ENCODE assay signal across 21 mouse cellular contexts in the genomic region with DNA sequence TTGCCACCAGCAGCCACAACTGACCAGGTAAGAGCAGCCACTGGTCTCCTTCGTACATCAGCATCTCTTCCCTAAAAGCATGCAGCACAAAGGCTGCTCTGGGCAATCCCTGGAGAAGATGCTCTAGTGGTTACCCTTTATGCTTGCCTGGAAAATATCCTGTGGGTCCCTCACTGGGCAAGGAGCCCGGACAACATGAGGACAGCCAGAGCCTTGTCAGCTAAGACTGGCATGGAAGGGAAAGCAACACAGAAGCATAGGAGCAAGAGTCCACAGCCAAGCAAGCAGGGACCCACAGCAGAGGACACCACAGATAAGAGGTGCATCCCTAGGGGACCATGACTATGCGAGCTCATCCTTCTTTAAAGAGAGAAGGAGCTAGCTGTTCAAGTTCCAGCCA. TPM values are rescaled to one million over a fixed set of nuclear protein-coding genes. Genes with fewer than 3 reads are reported as not detected.
DNase-seq lines count a peak whose midpoint lies in the region; ATAC-seq and TF ChIP-seq lines count a peak whose summit lies in the region.
"Had no signal": no experiment of that assay in that cellular context is flagged by ENCODE, and none has a peak within 500 bp of the region (broad histone marks: within the 10 kb centered on the region; RNA-seq: fewer than 3 reads in every experiment).

No protein-coding gene starts in this region.

- ATAC-seq in heart, embryonic 12.5 days (ENCODE audit: insufficient number of reproducible peaks, low FRiP score): no peak
- ATAC-seq in megakaryocyte, adult 5-6 weeks (ENCODE audit: poor library complexity, severe bottlenecking): no peak
- no peak for ATAC-seq in midbrain, postnatal 0 days (ENCODE audit: low FRiP score)
- ATAC-seq: activated CD4-positive, CD25-positive, alpha-beta regulatory T cell, adult 4 months; forebrain, embryonic 16.5 days; inflammation-experienced regulatory T-cells, adult 6 months had no signal

- H3K4me1 ChIP-seq in heart, embryonic 10.5 days: peaks cover 21% of the 10 kb centered on the region
- H3K4me1 ChIP-seq in heart, embryonic 12.5 days (replicated peaks): peaks cover 21% of the 10 kb centered on the region
- peaks cover 79% of the 10 kb centered on the region for H3K4me1 ChIP-seq in megakaryocyte, embryonic 14.5 days
- no peaks in the 10 kb centered on the region for H3K4me1 ChIP-seq in midbrain, postnatal 0 days (ENCODE audit: insufficient read depth, low read length)
- H3K4me1 ChIP-seq: embryonic facial prominence, embryonic 13.5 days; hindbrain, embryonic 12.5 days; midbrain, embryonic 10.5 days had no signal

- H3K36me3 ChIP-seq in heart, embryonic 10.5 days: peaks cover 62% of the 10 kb centered on the region
- H3K36me3 ChIP-seq in heart, embryonic 12.5 days: peaks cover 53% of the 10 kb centered on the region
- H3K36me3 ChIP-seq in megakaryocyte, embryonic 14.5 days (replicated peaks; ENCODE audit: low read length): peaks cover 71% of the 10 kb centered on the region
- peaks cover 38% of the 10 kb centered on the region for H3K36me3 ChIP-seq in midbrain, postnatal 0 days (ENCODE audit: insufficient read depth, low read length)

- no peak for TF ChIP-seq CTCF in midbrain, postnatal 0 days (IDR thresholded peaks at IDR 0.05)

- DNase-seq in adrenal gland, postnatal 14 days: peak; percentile 39
- DNase-seq in adrenal gland, adult 2 months: no peak
- DNase-seq in heart, embryonic 10.5 days (ENCODE audit: low spot score): no peak
- no peak for DNase-seq in midbrain, postnatal 0 days (ENCODE audit: low spot score)
- no peak for DNase-seq in testis, postnatal 14 days (ENCODE audit: low spot score)
- DNase-seq: adrenal gland, postnatal 36 days; cerebellum, adult 2 months; kidney, adult 8-10 months; lung, adult 2 months; lung, postnatal 36 days had no signal

- no peak overlapping the region for H3K9ac ChIP-seq in heart, embryonic 12.5 days
- H3K9ac ChIP-seq in midbrain, postnatal 0 days (replicated peaks; ENCODE audit: low read length, poor library complexity, severe bottlenecking): no peak overlapping the region
- H3K9ac ChIP-seq: embryonic facial prominence, embryonic 13.5 days; heart, embryonic 15.5 days; hindbrain, embryonic 12.5 days had no signal

- H3K27me3 ChIP-seq in heart, embryonic 10.5 days (ENCODE audit: insufficient read depth, poor library complexity, severe bottlenecking): no peaks in the 10 kb centered on the region
- no peaks in the 10 kb centered on the region for H3K27me3 ChIP-seq in heart, embryonic 12.5 days (replicated peaks)
- no peaks in the 10 kb centered on the region for H3K27me3 ChIP-seq in megakaryocyte, embryonic 14.5 days (replicated peaks)
- no peaks in the 10 kb centered on the region for H3K27me3 ChIP-seq in midbrain, postnatal 0 days (ENCODE audit: insufficient read depth, low read length)
- H3K27me3 ChIP-seq: embryonic facial prominence, embryonic 13.5 days; heart, embryonic 15.5 days; hindbrain, embryonic 12.5 days had no signal

- WGBS in heart, embryonic 10.5 days: 93% methylated on average over 3 of the region's 3 CpGs
- WGBS in heart, embryonic 12.5 days: 90% methylated on average over 3 of the region's 3 CpGs
- whole genome bisulfite sequencing in midbrain, postnatal 0 days: 93% methylated on average over 3 of the region's 3 CpGs

- no peaks in the 10 kb centered on the region for H3K9me3 ChIP-seq in heart, embryonic 10.5 days
- H3K9me3 ChIP-seq in heart, embryonic 12.5 days (replicated peaks): no peaks in the 10 kb centered on the region
- H3K9me3 ChIP-seq in megakaryocyte, embryonic 14.5 days: no peaks in the 10 kb centered on the region
- H3K9me3 ChIP-seq in midbrain, postnatal 0 days (ENCODE audit: low read length): no peaks in the 10 kb centered on the region
- H3K9me3 ChIP-seq: embryonic facial prominence, embryonic 13.5 days; heart, embryonic 15.5 days; hindbrain, embryonic 12.5 days; midbrain, embryonic 10.5 days had no signal

- 0 out of 2 replicates have a peak overlapping the region, but pooled peaks have one; percentile 2 for H3K27ac ChIP-seq in heart, embryonic 10.5 days
- no peak overlapping the region for H3K27ac ChIP-seq in heart, embryonic 12.5 days (ENCODE audit: poor library complexity, severe bottlenecking)
- no peak overlapping the region for H3K27ac ChIP-seq in midbrain, postnatal 0 days (ENCODE audit: low read depth, low read length)
- H3K27ac ChIP-seq: embryonic facial prominence, embryonic 13.5 days; heart, embryonic 15.5 days; hindbrain, embryonic 12.5 days; midbrain, embryonic 10.5 days had no signal

- H3K4me3 ChIP-seq in heart, embryonic 10.5 days: no peak overlapping the region
- no peak overlapping the region for H3K4me3 ChIP-seq in heart, embryonic 12.5 days
- peak overlapping the region; percentile 33 for H3K4me3 ChIP-seq in megakaryocyte, embryonic 14.5 days (replicated peaks)
- no peak overlapping the region for H3K4me3 ChIP-seq in midbrain, postnatal 0 days (ENCODE audit: low read depth, low read length)
- H3K4me3 ChIP-seq: embryonic facial prominence, embryonic 13.5 days; heart, embryonic 15.5 days; hindbrain, embryonic 12.5 days; midbrain, embryonic 10.5 days had no signal

- no peak overlapping the region for H3K4me2 ChIP-seq in heart, embryonic 12.5 days
- H3K4me2 ChIP-seq in midbrain, postnatal 0 days (ENCODE audit: low read depth, low read length, poor library complexity, severe bottlenecking): no peak overlapping the region
- H3K4me2 ChIP-seq: embryonic facial prominence, embryonic 13.5 days; heart, embryonic 15.5 days; hindbrain, embryonic 12.5 days had no signal

RNA-seq across cellular contexts. Expression of a gene that starts 12.9 kb away (rescaled TPM):
- 41.2 and 43.0 TPM in 2 replicates for total RNA-seq in adrenal gland, postnatal 14 days (2021)
- 10 to 100 TPM; 22.7 to 58.7 TPM for total RNA-seq in adrenal gland, adult 2 months (2021)
- 17.0 and 35.6 TPM in 2 replicates for polyA plus RNA-seq in adrenal gland, adult 2 months (2012; rRNA removed)
- 0.05 and 0.14 TPM in 2 replicates for polyA plus RNA-seq in heart, embryonic 10.5 days (2016; fragmentation: Nextera tagmentation; extraction: Ambion mirVana)
- polyA plus RNA-seq in heart, embryonic 12.5 days (2016; fragmentation: Nextera tagmentation; extraction: Ambion mirVana): 0.10 and 0.20 TPM in 2 replicates
- polyA plus RNA-seq in megakaryocyte, embryonic 14.5 days (2012; ENCODE audit: insufficient read depth, low replicate concordance): not detected in 2 replicates
- total RNA-seq in megakaryocyte, adult 5-6 weeks (2015): 0.07 TPM in 2 replicates
- 0.45 TPM in 1 of 2 replicates, not detected in the other for total RNA-seq in megakaryocyte, adult 5-6 weeks (2017)
- total RNA-seq in midbrain, postnatal 0 days (2014; rRNA removed): not detected in 2 replicates
- polyA plus RNA-seq in midbrain, postnatal 0 days (2015; fragmentation: Nextera tagmentation; extraction: Ambion mirVana): 0.06 and 0.16 TPM in 2 replicates
- polyA plus RNA-seq: activated CD4-positive, CD25-positive, alpha-beta regulatory T cell, adult 4 months; embryonic facial prominence, embryonic 13.5 days; forebrain, embryonic 16.5 days; hindbrain, embryonic 12.5 days; limb, embryonic 11.5 days; midbrain, embryonic 10.5 days had no signal

RNA-seq across cellular contexts. Expression of a gene that starts 33.3 kb away (rescaled TPM):
- 355 and 500 TPM in 2 replicates for total RNA-seq in adrenal gland, postnatal 14 days (2021)
- 100 to 1,000 TPM; 187 to 254 TPM for total RNA-seq in adrenal gland, adult 2 months (2021)
- polyA plus RNA-seq in adrenal gland, adult 2 months (2012; rRNA removed): 315 and 432 TPM in 2 replicates
- 165 and 231 TPM in 2 replicates for polyA plus RNA-seq in heart, embryonic 10.5 days (2016; fragmentation: Nextera tagmentation; extraction: Ambion mirVana)
- polyA plus RNA-seq in heart, embryonic 12.5 days (2016; fragmentation: Nextera tagmentation; extraction: Ambion mirVana): 240 and 245 TPM in 2 replicates
- polyA plus RNA-seq in megakaryocyte, embryonic 14.5 days (2012; ENCODE audit: insufficient read depth, low replicate concordance): 395 and 840 TPM in 2 replicates
- 702 and 742 TPM in 2 replicates for total RNA-seq in megakaryocyte, adult 5-6 weeks (2015)
- total RNA-seq in megakaryocyte, adult 5-6 weeks (2017): 316 and 332 TPM in 2 replicates
- 93.0 and 118 TPM in 2 replicates for total RNA-seq in midbrain, postnatal 0 days (2014; rRNA removed)
- 99.5 and 99.9 TPM in 2 replicates for polyA plus RNA-seq in midbrain, postnatal 0 days (2015; fragmentation: Nextera tagmentation; extraction: Ambion mirVana)

RNA-seq across cellular contexts. Expression of a gene that starts 54.9 kb away (rescaled TPM):
- total RNA-seq in adrenal gland, postnatal 14 days (2021): 0.30 TPM in 1 of 2 replicates, not detected in the other
- under 1 TPM; 0.17 to 0.24 TPM for total RNA-seq in adrenal gland, adult 2 months (2021)
- polyA plus RNA-seq in adrenal gland, adult 2 months (2012; rRNA removed): 0.20 TPM in 1 of 2 replicates, not detected in the other
- polyA plus RNA-seq in heart, embryonic 10.5 days (2016; fragmentation: Nextera tagmentation; extraction: Ambion mirVana): 0.22 and 0.35 TPM in 2 replicates
- polyA plus RNA-seq in heart, embryonic 12.5 days (2016; fragmentation: Nextera tagmentation; extraction: Ambion mirVana): 0.10 and 0.28 TPM in 2 replicates
- polyA plus RNA-seq in megakaryocyte, embryonic 14.5 days (2012; ENCODE audit: insufficient read depth, low replicate concordance): not detected in 2 replicates
- total RNA-seq in megakaryocyte, adult 5-6 weeks (2015): not detected in 2 replicates
- total RNA-seq in megakaryocyte, adult 5-6 weeks (2017): 0.16 and 0.44 TPM in 2 replicates
- 4.1 and 4.3 TPM in 2 replicates for total RNA-seq in midbrain, postnatal 0 days (2014; rRNA removed)
- 2.9 and 3.2 TPM in 2 replicates for polyA plus RNA-seq in midbrain, postnatal 0 days (2015; fragmentation: Nextera tagmentation; extraction: Ambion mirVana)

Comparison
In these comparisons a context has a peak if more than half of its experiments do, and no peak if none do; other contexts are left out.
1. RNA of a gene that starts 12.9 kb away (polyA plus RNA-seq): 17.0 to 35.6 TPM in adrenal gland, adult 2 months; 0.10 to 0.20 TPM in heart, embryonic 12.5 days, 0.06 to 0.16 TPM in midbrain, postnatal 0 days, 0.05 to 0.14 TPM in heart, embryonic 10.5 days and not detected in megakaryocyte, embryonic 14.5 days; every median in the first group is over 10 times any median in the second.